Mouse (Mus musculus) embryonic stem cell, embryonic (primary cell): ENCODE measurements around the gene Myom3.

ENCODE experiments used
- CTCF ChIA-PET, 4 experiments: fragments of 300-600 bp in 2 of 4; fragments of 350-600 bp in 2 of 4; sonication (Branson Sonifier 250); formaldehyde crosslinking; loops; one replicate each; lab custom pipeline; 2022; ENCODE audit warnings: inconsistent platforms in 2 of 4; lab: Charles Lee
- POLR2A ChIA-PET, 4 experiments: fragments of 300-600 bp in 2 of 4; fragments of 350-600 bp in 2 of 4; sonication (Branson Sonifier 250); formaldehyde crosslinking; loops; one replicate each; lab custom pipeline; 2022; ENCODE audit warnings: antibody characterized with exemption in 4 of 4, inconsistent platforms in 1 of 4; lab: Charles Lee

Myom3 gene

GRCm38 (mm10) chr4:135850411-135851095 lies 91.0 kb downstream of the Myom3 start:
- CTCF ChIA-PET = interaction anchor here in 3 of 4 experiments (0.6 to 1.3 kb wide), 5 partner anchors 34 to 645 kb away, joined by 3 to 6 read pairs (median 3); no protein-coding TSS in a partner anchor
- POLR2A ChIA-PET = interaction anchor here in 2 of 4 experiments (0.7 to 2.3 kb wide), 13 partner anchors 10 to 202 kb away, joined by 3 to 11 read pairs (median 4); partner anchors contain the start of gene Fuca1 (in 1 of the 2)

DNA sequence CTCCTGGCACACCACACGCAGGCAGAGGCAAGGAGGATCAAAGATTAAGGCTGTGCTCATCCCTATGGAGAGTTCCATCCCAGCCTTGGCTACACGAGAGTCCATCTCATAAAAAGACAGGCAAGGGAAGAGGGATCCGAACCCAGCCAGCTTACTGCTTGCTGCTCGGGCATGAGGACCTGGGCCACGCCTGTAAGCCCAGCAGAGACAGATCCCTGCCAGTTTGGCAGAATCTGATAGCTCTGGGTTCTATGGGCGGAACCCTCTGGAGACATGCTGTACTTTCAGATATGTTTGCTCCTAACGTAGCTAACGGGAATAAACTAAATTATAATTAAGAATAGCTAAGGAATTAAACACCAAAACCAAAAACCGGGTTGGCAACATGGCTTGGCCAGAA lies 92.4 kb downstream of the Myom3 start:
- ChIA-PET CTCF (interaction anchor here in 2 of 4 experiments (0.8 to 1.1 kb wide), 2 partner anchors 68 to 143 kb away, joined by 3 to 6 read pairs; partner anchors contain the start of gene Fuca1 (in 1 of the 2)), POLR2A (interaction anchor here in 3 of 4 experiments (0.5 to 2.3 kb wide), 18 partner anchors 10 to 201 kb away, joined by 3 to 11 read pairs (median 4); partner anchors contain the start of gene Fuca1 (in 1 of the 3))

DNA sequence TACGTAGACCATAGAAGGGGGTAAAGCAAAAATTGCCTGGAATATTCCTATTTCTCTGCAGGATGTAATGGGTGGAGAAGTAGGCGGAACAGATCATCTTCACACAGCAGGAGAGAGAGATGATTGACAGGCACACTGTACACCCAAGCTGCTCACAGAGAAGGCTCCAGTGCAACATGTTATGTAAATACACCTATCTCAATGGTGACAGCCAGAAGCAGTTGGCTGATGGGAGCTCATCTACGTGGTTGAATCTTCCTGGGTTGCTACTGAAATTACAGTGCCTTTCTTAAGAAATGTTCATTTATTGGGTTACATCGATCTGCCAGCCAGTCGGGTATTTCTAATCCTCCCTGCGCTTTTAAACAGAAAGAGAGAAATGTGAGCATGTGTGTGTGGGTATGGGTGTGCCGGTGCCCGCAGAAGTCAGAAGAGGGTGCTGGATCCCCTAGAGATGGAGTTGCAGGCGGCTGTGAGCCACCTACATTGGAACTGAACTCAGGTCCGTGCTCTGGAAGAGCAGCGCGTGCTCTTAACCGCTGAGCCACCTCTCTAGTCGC lies 94.6 kb downstream of the Myom3 start:
- ChIA-PET POLR2A (interaction anchor here (0.6 to 10.2 kb wide), 21 partner anchors 8 to 1618 kb away, joined by 3 to 318 read pairs (median 4); partner anchors contain the start of genes Pnrc2 (in 2 of the 4) and Rpl11 (in 1 of the 4)), CTCF (no interaction called here)

DNA sequence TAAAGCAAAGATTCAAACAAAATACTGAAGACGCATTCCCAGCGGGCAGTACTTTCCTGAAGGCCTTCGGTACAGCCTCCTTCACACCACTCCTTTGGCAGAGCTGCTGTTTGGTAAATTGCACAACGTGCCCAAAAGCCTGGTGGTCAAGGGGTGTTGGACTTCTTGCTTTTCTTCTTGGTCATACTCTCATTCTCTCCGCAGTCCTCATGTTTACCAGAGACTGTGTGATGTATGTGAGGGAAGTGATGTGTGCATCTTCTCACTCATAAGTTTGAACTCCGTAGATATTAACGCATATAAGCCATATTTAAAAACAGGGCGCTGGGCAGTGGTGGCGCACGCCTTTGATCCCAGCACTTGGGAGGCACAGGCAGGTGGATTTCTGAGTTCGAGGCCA lies 95.1 kb downstream of the Myom3 start:
- ChIA-PET POLR2A (interaction anchor here (0.6 to 10.2 kb wide), 38 partner anchors 8 to 1619 kb away, joined by 3 to 318 read pairs (median 6); partner anchors contain the start of genes Pnrc2 (in 3 of the 4) and Rpl11 (in 2 of the 4)), CTCF (no interaction called here)

DNA sequence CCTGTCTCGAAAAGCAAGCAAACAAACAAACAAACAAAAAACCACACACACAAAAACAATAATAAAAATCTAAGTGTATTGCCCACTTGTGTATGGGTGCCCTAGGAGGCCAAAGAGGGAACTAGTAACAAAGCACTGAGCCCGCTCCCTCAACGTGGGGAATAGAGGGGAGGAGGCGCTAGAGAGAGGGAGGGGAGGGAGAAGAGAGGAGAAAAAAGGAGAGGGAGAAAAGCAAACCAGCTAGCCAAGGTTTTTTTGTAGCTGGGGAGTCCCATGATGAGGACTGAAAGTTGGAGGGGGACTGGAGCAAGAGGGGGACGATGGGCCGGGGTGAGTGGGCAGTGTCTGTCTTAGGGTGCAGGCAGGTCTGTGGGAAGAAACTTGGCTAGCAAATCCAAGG lies 95.6 kb downstream of the Myom3 start:
- POLR2A ChIA-PET = interaction anchor here (0.6 to 10.2 kb wide), 54 partner anchors 9 to 416 kb away, joined by 3 to 318 read pairs (median 5); partner anchors contain the start of genes Pnrc2 (in 4 of the 4), Gale (in 2 of the 4), Rpl11 (in 2 of the 4) and Fuca1 (in 1 of the 4)

GRCm38 (mm10) chr4:135855536-135856222 lies 96.2 kb downstream of the Myom3 start, which contains the start of gene Srsf10:
Gene Srsf10 (plus strand): TSS chr4:135855747.
- CTCF ChIA-PET = interaction anchor here in 1 of 4 experiments (0.6 to 1.0 kb wide), 3 partner anchors 10 to 64 kb away, joined by 3 to 4 read pairs (median 4); no protein-coding TSS in a partner anchor
- POLR2A ChIA-PET = interaction anchor here (0.6 to 10.2 kb wide), 66 partner anchors 10 to 944 kb away, joined by 3 to 318 read pairs (median 5); partner anchors contain the start of genes Pnrc2 (in 4 of the 4), Gale (in 2 of the 4), Rpl11 (in 2 of the 4) and Fuca1 (in 1 of the 4)

More for the DNA sequence above, 95.6 kb downstream of the Myom3 start:
- CTCF ChIA-PET = interaction anchor here in 1 of 4 experiments (0.6 to 1.0 kb wide), 2 partner anchors 11 to 65 kb away, joined by 4 read pairs; no protein-coding TSS in a partner anchor

DNA sequence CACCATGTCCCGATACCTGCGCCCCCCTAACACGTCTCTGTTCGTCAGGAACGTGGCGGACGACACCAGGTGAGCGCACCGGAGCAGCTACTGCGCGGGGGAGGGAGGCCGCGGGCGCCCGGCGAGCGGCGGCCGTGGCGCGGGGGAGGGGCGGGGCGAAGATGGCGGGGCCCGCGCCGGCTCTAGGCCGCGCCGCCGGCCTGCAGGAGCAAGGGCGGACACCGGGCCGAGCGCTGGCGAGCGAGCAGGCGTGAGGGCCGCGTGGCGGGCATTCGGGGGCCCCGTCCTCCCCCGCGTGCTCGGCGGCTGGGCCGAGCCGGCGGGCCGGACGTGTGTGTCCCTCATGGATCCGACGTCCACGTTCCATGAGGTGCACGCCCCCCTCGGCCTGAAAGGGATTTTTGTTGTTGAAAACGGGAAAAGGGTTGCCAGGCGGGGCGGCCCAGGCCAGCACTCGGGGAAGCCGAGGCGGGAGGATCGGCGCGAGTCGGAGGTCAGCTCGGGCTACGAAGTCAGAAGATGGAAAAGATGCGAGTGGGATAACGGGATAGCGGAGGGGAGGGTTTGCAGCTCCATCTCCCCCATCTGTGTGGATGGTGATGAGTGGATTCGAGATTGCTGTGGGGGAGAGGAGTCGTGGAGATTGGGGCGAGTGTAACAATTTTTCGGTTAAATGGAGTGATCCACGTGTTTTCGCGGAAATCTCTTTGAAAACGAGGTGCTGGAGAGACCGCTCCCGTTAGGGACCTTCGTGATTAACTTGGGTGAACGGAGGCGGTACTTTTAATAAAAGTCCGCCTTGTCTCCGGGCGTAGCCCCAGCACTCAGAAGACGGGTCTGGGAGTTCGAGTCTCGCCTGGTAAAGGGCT lies 96.9 kb downstream of the Myom3 start:
- CTCF ChIA-PET = interaction anchor here in 1 of 4 experiments (0.7 to 1.5 kb wide), 3 partner anchors 53 to 63 kb away, joined by 3 to 4 read pairs (median 3); no protein-coding TSS in a partner anchor
- POLR2A ChIA-PET = interaction anchor here (0.6 to 10.2 kb wide), 51 partner anchors 10 to 503 kb away, joined by 3 to 318 read pairs (median 5); partner anchors contain the start of genes Pnrc2 (in 4 of the 4), Gale (in 2 of the 4), Fuca1 (in 1 of the 4) and Pithd1 (in 1 of the 4)

GRCm38 (mm10) chr4:135857597-135858186 lies 98.2 kb downstream of the Myom3 start:
- POLR2A ChIA-PET = interaction anchor here (0.5 to 10.2 kb wide), 17 partner anchors 8 to 737 kb away, joined by 3 to 318 read pairs (median 5); partner anchors contain the start of genes Pnrc2 (in 2 of the 4) and Fuca1 (in 1 of the 4)
- CTCF ChIA-PET = interaction anchor here in 1 of 4 experiments (1.5 kb wide), 1 partner anchor 54 kb away, joined by 3 read pairs; no protein-coding TSS in a partner anchor
